Mouse (Mus musculus) adrenal gland, adult 8-10 months (tissue): ENCODE measurements around the gene Pdgfc. TPM values are rescaled to one million over a fixed set of nuclear protein-coding genes. Genes with fewer than 3 reads are reported as not detected.

Experiments
- DNase-seq: peaks from one replicate; pipeline ENCODE4 v3.0.0; 2022
- total RNA-seq, 4 experiments: library from RNA; stranded (reverse); gene quantifications; 2 replicates each; pipeline ENCODE4 v1.2.4; 2022

Pdgfc gene
- total RNA-seq, 4 experiments from 2014 or later: 6.3 to 9.0 (median 7.5) TPM

DNA sequence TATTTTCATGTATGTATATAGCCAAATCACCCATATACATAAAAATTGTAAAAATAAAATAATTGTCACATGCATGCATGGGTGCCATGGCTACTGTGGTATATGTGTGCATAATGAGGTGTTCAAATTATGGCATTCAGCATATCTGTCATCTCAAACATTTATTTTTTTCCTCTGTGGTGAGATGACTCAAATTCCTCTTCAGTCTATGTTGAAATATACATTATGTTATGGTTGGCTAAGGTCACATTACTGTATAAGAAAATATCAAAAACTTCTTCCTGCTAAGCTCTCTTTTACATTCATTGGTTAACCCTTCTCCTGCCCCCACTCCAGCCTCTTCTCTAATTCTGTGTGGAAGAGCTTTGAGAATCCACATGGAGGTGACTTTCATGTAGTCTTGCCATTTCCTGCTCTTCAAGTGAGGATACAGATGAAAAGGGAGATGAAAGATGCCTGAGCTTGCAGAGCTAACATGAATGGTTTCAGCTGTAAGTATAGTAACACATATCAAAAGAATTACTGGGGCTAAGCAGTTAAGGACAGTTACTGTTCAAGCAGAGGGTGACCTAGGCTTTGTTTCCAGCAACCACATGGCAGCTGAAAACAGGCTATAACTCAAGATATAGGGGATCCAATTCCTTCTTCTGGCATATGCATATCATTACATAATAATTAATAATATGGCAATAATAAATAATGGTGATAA lies 124.4 kb downstream of the Pdgfc start:
- no peak for DNase-seq

GRCm38 (mm10) chr3:81162129-81162528 lies 125.9 kb downstream of the Pdgfc start:
- DNase-seq: no peak

GRCm38 (mm10) chr3:81164091-81164490 lies 127.9 kb downstream of the Pdgfc start:
- DNase-seq: no peak

GRCm38 (mm10) chr3:81170073-81170809 lies 134.0 kb downstream of the Pdgfc start:
- no peak for DNase-seq

GRCm38 (mm10) chr3:81174832-81175231 lies 138.6 kb downstream of the Pdgfc start:
- DNase-seq: no peak

- DNase-seq: no peak
These were observed 145.2 kb downstream of the Pdgfc start for GRCm38 (mm10) chr3:81181319-81182013.

- no peak for DNase-seq
These were observed 160.7 kb downstream of the Pdgfc start for GRCm38 (mm10) chr3:81196937-81197336.

- DNase-seq: no peak
These were observed 161.4 kb downstream of the Pdgfc start for GRCm38 (mm10) chr3:81197644-81198043.

GRCm38 (mm10) chr3:81200647-81201046 lies 164.4 kb downstream of the Pdgfc start:
- DNase-seq: no peak

DNA sequence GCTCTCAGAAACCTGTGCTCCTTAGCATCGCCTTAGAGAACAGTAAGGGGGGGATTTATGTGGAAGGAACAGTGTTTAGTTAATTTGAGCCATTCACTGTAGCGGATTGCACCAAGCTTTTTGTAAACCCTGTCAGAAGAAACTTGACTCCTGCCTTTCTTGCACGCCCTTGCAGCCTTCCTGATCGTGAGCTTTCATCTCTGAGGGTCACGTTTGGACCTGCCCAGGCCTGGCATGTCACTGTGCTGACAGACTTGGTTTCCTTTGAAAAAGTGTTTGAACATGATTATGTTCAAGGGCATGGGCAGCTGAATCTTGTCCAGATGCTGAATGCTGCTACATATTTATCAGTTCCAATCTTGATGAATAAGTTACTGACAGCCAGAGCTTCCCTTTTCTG lies 169.0 kb downstream of the Pdgfc start:
- DNase-seq: no peak

DNA sequence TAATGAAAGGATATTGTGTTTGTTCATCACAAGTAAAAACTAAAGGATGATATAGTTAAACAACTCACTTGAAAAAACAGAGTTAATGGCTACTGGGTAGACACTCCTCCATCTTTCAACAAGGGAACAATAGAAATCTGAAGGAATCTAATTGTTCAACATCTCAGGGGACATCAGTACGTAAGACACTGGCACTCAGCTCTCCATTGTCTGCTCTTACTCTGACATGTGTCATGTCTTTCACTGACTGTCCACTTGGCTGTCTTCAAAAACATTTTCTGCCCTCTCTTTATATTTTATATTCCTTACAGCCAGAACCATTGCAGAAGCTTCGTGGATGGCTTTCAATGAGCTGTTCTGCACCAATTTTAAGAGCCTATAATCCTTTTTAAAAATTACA lies 172.0 kb downstream of the Pdgfc start:
- no peak for DNase-seq

DNA sequence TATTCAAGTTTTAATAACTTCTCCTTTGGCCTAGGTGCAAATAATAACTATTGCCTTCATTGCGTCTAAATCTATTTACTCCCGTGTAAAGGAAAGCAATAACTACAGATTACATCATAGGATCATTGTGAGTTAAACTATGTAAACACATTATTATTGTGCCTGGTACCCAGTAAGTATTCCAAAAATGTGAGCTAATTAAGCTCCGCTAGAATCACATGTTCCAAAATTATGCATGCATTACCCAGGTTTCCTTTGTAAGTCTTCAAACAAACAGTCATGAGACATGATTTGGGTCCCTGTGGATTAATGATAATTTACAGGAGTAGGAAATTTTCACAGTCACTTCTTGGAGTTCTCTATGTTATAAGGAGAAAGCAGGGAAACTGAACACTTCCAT lies 174.9 kb downstream of the Pdgfc start:
- no peak for DNase-seq

- no peak for DNase-seq
These were observed 175.4 kb downstream of the Pdgfc start for GRCm38 (mm10) chr3:81211666-81212065.

DNA sequence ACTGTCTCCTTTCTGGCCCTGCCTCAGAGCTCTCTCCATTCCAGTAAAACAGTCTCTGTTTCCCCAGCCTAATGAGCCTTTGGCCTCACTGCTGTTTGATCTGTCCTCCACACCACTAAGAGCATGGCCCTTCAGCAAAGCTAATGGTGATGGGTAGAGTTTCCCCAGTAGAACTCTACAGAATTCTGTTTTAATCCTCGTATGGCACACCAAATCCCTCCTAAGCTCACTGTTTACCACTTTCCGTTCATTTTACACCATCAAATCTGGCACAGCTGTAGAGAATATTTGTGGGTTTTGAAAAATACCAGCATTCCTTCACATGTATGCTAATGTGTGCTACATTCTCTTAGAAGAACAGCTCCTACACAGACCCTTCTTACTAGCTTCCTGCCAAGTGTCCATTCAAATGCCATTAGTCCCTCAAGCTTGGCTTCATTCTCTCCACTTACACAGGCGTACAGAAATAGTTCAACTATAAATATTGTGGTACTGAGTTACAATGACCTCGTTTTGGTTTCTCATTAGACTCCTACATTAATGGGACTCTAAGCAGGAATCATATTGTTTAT lies 179.4 kb downstream of the Pdgfc start:
- no peak for DNase-seq

- DNase-seq: no peak
These were observed 185.5 kb downstream of the Pdgfc start for GRCm38 (mm10) chr3:81221682-81222081.

DNA sequence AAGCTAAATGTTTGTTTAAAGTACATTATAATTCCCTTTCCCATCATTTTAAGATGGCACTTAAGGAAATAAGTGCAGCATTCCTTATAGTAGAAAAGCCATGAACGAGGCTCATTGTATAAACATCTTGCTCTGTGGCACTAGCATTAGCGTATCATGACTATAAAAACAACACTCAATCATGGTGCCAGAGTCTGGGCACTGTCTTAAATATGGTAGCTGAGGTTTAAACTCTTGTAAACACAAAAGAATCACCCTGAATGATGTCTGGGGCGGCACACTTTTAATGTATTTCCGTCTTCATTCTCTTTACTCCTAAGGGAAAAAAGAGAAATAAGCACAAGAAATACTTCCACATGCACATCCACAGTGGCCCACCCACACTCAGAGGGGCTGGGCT lies 192.1 kb downstream of the Pdgfc start:
- DNase-seq: no peak

GRCm38 (mm10) chr3:81242697-81243590 lies 206.7 kb downstream of the Pdgfc start:
- no peak for DNase-seq

GRCm38 (mm10) chr3:81243591-81243990 lies 207.4 kb downstream of the Pdgfc start:
- no peak for DNase-seq

- DNase-seq: no peak
These were observed 226.6 kb downstream of the Pdgfc start for GRCm38 (mm10) chr3:81262801-81263200.
